In the genomic region with DNA sequence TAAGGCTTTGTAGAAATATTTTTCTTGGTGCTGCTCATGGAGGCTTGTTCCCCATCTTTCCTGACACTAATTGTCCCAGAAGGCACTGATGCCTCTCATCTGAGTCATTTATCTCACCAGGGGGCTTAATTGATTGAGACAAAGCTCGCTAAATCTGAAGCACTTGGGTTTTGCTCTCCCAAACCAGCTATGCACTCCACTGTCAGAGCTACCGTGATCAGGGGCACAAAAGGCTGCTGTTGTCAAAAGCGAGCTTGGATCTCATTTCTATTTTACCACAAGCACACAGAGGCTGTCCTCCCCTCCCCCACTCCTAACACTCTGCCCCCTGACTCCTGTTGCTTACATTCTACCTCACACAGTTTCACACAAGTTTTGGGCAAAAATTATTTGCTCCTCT, we compare ENCODE assay signal across 13 mouse cellular contexts.
DNase-seq lines count a peak whose midpoint lies in the region; ATAC-seq lines count a peak whose summit lies in the region.
"Had no signal": no experiment of that assay in that cellular context is flagged by ENCODE, and none has a peak within 500 bp of the region (broad histone marks: within the 10 kb centered on the region; RNA-seq: fewer than 3 reads in every experiment).

No protein-coding gene starts in this region.

- H3K9me3 ChIP-seq in midbrain, embryonic 10.5 days (replicated peaks), result no peaks in the 10 kb centered on the region
- H3K9me3 ChIP-seq in midbrain, embryonic 15.5 days, result no peaks in the 10 kb centered on the region
- no peaks in the 10 kb centered on the region for H3K9me3 ChIP-seq in forebrain, embryonic 13.5 days (replicated peaks)
- no peaks in the 10 kb centered on the region for H3K9me3 ChIP-seq in midbrain, embryonic 11.5 days (ENCODE audit: control insufficient read depth, low read length)
- H3K9me3 ChIP-seq: limb, embryonic 15.5 days had no signal

- H3K4me2 ChIP-seq in midbrain, embryonic 15.5 days, result no peak overlapping the region
- H3K4me2 ChIP-seq in forebrain, embryonic 13.5 days, result no peak overlapping the region
- no peak overlapping the region for H3K4me2 ChIP-seq in midbrain, embryonic 11.5 days
- H3K4me2 ChIP-seq: limb, embryonic 15.5 days had no signal

- H3K27ac ChIP-seq in midbrain, embryonic 10.5 days (replicated peaks), result peak overlapping the region; percentile 81
- no peak overlapping the region for H3K27ac ChIP-seq in midbrain, embryonic 15.5 days
- peak overlapping the region; percentile 51 for H3K27ac ChIP-seq in forebrain, embryonic 13.5 days
- peak overlapping the region; percentile 5 for H3K27ac ChIP-seq in midbrain, embryonic 11.5 days (ENCODE audit: low read depth, low read length)
- H3K27ac ChIP-seq: limb, embryonic 15.5 days had no signal

- H3K4me1 ChIP-seq in midbrain, embryonic 10.5 days, result peaks cover 34% of the 10 kb centered on the region
- peaks cover 6% of the 10 kb centered on the region; the same call in 1 of the 2 replicates for H3K4me1 ChIP-seq in midbrain, embryonic 15.5 days
- peaks cover 16% of the 10 kb centered on the region for H3K4me1 ChIP-seq in forebrain, embryonic 13.5 days
- H3K4me1 ChIP-seq in midbrain, embryonic 11.5 days (ENCODE audit: control insufficient read depth, insufficient read depth, low read length), result peaks cover 3% of the 10 kb centered on the region
- H3K4me1 ChIP-seq: limb, embryonic 15.5 days had no signal

- DNase-seq in midbrain, embryonic 10.5 days (ENCODE audit: low spot score), result peak; percentile 43
- DNase-seq in midbrain, embryonic 11.5 days (ENCODE audit: low spot score, missing footprints), result peak; percentile 85
- no peak for DNase-seq in gastrocnemius, postnatal 10 days
- no peak for DNase-seq in adrenal gland, postnatal 36 days
- no peak for DNase-seq in ovary, postnatal 36 days (ENCODE audit: low spot score)
- no peak for DNase-seq in adrenal gland, adult 18-20 months (ENCODE audit: low spot score in 2 of 2)
- DNase-seq: adrenal gland, adult 2 months; heart, adult 18-20 months; right cerebral cortex, postnatal 14 days; thymus, postnatal 14 days had no signal

- H3K36me3 ChIP-seq in midbrain, embryonic 10.5 days, result no peaks in the 10 kb centered on the region
- no peaks in the 10 kb centered on the region for H3K36me3 ChIP-seq in midbrain, embryonic 15.5 days (replicated peaks)
- no peaks in the 10 kb centered on the region for H3K36me3 ChIP-seq in forebrain, embryonic 13.5 days (ENCODE audit: poor library complexity, severe bottlenecking)
- H3K36me3 ChIP-seq in midbrain, embryonic 11.5 days (ENCODE audit: control insufficient read depth, insufficient read depth, low read length), result no peaks in the 10 kb centered on the region
- H3K36me3 ChIP-seq: limb, embryonic 15.5 days had no signal

- H3K4me3 ChIP-seq in midbrain, embryonic 10.5 days, result no peak overlapping the region
- H3K4me3 ChIP-seq in midbrain, embryonic 15.5 days, result no peak overlapping the region
- H3K4me3 ChIP-seq in forebrain, embryonic 13.5 days, result no peak overlapping the region
- H3K4me3 ChIP-seq in midbrain, embryonic 11.5 days (ENCODE audit: low read depth, low read length), result no peak overlapping the region
- H3K4me3 ChIP-seq: limb, embryonic 15.5 days had no signal

- H3K9ac ChIP-seq in midbrain, embryonic 15.5 days, result no peak overlapping the region
- H3K9ac ChIP-seq in forebrain, embryonic 13.5 days, result no peak overlapping the region
- no peak overlapping the region for H3K9ac ChIP-seq in midbrain, embryonic 11.5 days (ENCODE audit: low read length)
- H3K9ac ChIP-seq: limb, embryonic 15.5 days had no signal

- ATAC-seq in midbrain, embryonic 15.5 days (replicated peaks), result no peak; the same call in 1 of the 2 replicates
- ATAC-seq in forebrain, embryonic 13.5 days, result peak; percentile 54; the same call in 1 of the 2 replicates
- ATAC-seq in midbrain, embryonic 11.5 days (ENCODE audit: low FRiP score), result peak; percentile 81

- no peaks in the 10 kb centered on the region for H3K27me3 ChIP-seq in midbrain, embryonic 10.5 days (ENCODE audit: low read depth, poor library complexity, severe bottlenecking)
- no peaks in the 10 kb centered on the region for H3K27me3 ChIP-seq in midbrain, embryonic 15.5 days (replicated peaks)
- H3K27me3 ChIP-seq in forebrain, embryonic 13.5 days, result no peaks in the 10 kb centered on the region
- H3K27me3 ChIP-seq in midbrain, embryonic 11.5 days (ENCODE audit: control insufficient read depth, insufficient read depth, low read length), result no peaks in the 10 kb centered on the region
- H3K27me3 ChIP-seq: limb, embryonic 15.5 days had no signal

- WGBS in midbrain, embryonic 10.5 days, result 1% methylated on average over 3 of the region's 3 CpGs
- WGBS in midbrain, embryonic 15.5 days, result 0% methylated on average over 3 of the region's 3 CpGs
- under 1% methylated on average over 3 of the region's 3 CpGs for WGBS in forebrain, embryonic 13.5 days
- WGBS in midbrain, embryonic 11.5 days, result 0% methylated on average over 3 of the region's 3 CpGs

Comparison
In these comparisons a context has a peak if more than half of its experiments do, and no peak if none do; other contexts are left out.
1. DNase-seq: peak in midbrain, embryonic 10.5 days (single experiment) and midbrain, embryonic 11.5 days (single experiment); none in gastrocnemius, postnatal 10 days (single experiment), adrenal gland, postnatal 36 days (0 of 2), ovary, postnatal 36 days (single experiment) and adrenal gland, adult 18-20 months (0 of 2).